Mouse (Mus musculus) A20 (cell line): ENCODE results near the gene Odc1.
"Not testable (repeated sequence)": the region's sequence is repeated elsewhere in the genome, so short reads cannot be mapped to it uniquely, and the experiment has no call there.

Source experiments
- DNase-seq: peaks from one replicate; pipeline ENCODE4 v3.0.0-alpha.2; 2011; ENCODE audit warnings: low read depth, low spot score

Gene Odc1

DNA sequence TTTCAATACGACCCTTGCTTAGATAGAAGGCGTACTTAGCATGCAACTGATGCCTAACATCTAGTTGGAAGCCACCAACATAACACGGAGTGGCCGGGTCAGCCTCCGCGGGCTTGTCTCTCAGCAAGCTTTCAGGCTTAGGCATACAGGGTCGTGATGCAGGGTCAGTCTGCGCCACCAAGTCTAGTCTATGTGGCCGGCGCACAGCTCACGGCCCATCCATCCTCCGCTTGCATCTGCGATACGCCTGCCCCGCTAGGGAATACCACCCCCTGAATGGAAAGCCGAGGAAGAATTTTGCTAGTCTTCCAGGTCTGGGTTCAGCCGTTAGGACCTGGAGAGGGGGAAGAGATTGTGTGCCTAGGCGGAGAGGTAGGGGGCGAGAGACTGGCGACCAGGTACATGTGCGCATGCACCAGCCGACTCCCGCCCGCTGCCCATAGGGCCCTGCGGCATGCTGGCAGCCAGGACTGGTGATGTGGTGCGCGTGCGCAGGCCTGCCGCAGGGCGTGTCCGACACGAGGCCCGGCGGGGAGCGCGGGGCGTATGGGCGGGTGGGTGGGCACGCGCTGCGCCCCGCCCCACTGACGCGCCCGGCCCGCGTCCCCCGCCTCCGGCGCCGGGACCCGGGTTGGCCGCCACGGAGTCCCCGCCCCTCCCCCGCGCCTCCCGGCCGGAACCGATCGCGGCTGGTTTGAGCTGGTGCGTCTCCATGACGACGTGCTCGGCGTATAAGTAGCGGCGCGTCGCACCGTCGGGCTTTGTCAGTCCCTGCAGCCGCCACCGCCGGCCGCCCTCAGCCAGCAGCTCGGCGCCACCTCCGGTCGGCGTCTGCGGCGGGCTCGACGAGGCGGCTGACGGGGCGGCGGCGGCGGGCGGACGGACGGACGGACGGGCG, at the start of gene Odc1:
Gene Odc1, plus strand, starts transcription at position 586 of the 898 bp plus-strand sequence.
- DNase-seq, result peak; percentile 96

- DNase-seq, result no peak
Observed at GRCm38 (mm10) chr12:17494809-17495208, 49.8 kb upstream of the Odc1 start.

- DNase-seq, result no peak
Observed at GRCm38 (mm10) chr12:17495858-17496451, 48.6 kb upstream of the Odc1 start.

GRCm38 (mm10) chr12:17505620-17506074, 38.9 kb upstream of the Odc1 start:
- peak; percentile 86 for DNase-seq

DNA sequence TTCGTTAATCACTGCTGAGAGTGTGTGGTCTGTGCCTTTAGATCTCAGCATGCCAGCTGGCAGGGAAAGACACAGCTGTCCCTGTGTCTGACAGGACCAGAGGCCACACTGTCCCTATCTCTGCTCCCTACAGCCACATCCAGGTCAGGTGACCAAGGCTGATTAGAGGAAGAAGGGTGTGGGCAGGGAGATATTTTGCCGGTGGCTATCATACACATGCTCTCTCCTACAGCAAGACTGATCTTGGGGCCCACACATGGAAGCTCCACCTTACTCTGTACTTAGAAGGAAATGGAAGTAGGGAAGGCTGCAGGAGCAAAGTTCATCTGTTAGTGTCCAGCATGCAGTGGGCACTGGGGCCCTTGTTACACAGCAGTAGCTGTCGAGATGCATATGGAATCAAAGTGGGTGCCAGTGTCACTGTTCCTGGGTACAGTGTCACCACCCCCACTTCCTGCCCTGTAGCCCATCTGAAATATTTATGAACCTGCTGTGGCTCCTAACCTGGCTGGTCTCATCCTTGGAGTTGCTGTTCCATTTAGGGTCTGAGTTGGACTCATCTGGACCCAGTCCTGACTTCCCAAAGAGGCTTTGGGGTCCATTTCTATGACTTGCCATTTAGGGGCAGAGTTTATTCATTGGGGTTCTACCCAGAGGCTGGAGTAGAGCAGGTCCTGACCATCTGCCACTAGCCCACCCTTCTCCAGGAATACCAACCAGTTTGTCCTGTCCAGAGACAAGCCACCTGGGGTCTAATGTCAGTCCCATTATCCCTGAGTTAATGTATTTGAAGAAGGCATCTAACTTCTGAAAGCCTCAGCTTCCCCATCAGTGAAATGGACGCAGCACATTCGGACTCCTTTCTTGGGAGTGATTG, 38.2 kb upstream of the Odc1 start:
- DNase-seq, result no peak

- DNase-seq, result peak; percentile 34
Observed at GRCm38 (mm10) chr12:17506994-17507542, 37.5 kb upstream of the Odc1 start.

DNA sequence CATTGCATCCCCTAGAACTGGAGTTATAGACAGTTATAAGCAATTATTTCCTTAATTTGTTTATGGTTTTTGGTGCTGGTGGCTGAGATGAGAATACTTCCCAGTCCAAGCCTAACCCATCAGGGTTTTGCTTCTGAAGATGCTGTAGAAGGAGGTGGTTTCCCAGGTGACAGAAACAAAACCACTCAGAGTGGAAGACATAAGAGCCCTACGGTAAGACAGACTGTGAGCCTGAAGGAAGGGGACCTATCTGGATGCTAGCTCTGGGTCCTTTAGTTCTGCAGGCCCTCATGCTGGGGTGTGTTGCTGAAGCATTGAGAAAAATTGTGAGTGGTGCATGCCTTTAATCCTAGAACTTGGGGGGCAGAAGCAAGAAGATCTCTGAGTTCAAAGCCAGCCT, 35.3 kb upstream of the Odc1 start:
- no peak for DNase-seq

- DNase-seq, result no peak
Observed at GRCm38 (mm10) chr12:17510158-17510557, 34.4 kb upstream of the Odc1 start.

GRCm38 (mm10) chr12:17511019-17511418, 33.6 kb upstream of the Odc1 start:
- DNase-seq, result no peak

GRCm38 (mm10) chr12:17529180-17529579, 15.4 kb upstream of the Odc1 start:
- no peak for DNase-seq

DNA sequence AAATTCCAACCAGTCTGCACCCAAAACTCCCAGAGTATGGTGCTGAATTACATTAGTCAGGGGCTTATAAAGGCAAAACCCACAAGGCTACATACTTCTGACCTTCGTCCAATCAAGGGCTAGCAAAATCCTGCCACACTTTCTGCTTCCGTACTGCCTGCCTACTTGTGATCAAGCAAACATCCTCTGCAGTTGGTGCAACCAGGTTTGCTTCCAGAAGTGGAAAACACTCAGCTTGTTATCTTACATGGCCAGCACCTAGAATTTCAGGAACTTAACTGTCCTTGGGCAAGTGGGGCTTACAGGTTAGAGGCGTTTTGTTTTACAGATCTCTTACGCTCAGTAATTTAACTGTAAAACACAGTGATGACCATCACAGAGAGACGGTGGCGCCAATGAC, 14.9 kb upstream of the Odc1 start:
- no peak for DNase-seq

GRCm38 (mm10) chr12:17530825-17531224, 13.8 kb upstream of the Odc1 start:
- DNase-seq, result peak; percentile 78

DNA sequence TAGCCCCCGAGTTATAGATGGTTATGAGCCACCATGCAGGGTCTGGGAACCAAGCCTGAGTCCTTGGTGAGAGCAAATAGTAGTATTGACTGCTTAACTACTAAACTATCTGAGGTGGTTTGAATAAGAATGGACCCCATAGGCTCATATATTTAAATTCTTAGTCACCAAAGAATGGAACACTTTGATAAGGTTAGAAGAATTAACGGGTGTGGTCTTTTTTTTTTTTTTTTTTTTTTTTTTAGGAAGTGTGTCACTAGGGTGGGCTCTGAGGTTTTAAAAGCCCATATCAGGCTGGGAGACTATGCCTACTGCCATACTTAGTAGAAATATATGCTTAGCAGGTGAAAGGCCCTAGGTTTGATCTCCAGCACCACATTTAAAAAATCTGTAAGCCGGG, 8.4 kb upstream of the Odc1 start:
- no peak for DNase-seq

- DNase-seq, result no peak
Observed at GRCm38 (mm10) chr12:17537147-17537546, 7.4 kb upstream of the Odc1 start.

- no peak for DNase-seq
Observed at GRCm38 (mm10) chr12:17538087-17538486, 6.5 kb upstream of the Odc1 start.

DNA sequence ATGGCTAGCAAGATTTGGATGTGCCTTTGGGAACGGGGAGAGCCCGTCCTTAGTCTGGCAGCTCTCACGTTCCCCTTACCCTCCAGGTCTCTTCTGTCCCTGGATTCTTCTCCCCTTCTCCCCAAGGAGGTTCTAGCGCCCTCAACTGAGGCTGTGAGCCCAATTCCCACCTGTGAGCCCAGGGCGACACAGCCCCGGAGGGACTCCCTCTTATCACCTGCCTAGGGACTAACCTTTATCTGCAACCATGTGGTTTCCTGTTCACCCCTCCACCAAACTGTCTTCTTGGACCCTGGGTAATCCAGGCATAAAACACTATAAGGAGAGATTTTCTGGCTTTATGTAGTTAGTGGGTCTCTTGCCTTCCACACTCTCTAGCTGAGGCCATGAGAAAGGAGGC, 5.6 kb upstream of the Odc1 start:
- DNase-seq, result no peak

- DNase-seq, result no peak
Observed at GRCm38 (mm10) chr12:17540040-17540552, 4.5 kb upstream of the Odc1 start.

DNA sequence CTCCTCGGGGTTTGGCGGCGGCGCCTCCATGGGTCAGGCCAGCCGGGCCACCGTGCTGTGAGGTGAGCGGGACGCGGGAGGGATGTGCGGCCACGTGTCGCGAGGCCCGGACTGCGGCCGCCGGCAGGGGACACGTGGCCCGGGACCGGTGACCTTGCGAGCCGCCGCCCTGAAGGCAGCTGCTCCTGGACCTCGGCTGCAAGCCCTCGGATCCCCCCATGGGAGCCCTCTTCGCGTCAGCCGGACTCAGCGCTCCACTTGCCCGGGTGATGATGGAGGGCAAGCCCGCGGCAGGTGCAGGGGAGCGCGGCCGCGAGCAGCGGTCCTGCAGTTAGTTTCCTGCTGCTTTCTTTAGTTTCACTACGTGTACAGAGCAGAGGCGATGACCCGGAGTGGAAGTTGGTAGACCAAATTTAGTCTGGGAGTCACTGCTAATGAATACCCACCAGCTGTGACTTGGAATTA, 545 bp downstream of the Odc1 start:
- peak; percentile 74 for DNase-seq

- peak; percentile 29 for DNase-seq
Observed at GRCm38 (mm10) chr12:17545884-17546283, 1.3 kb downstream of the Odc1 start.

GRCm38 (mm10) chr12:17547552-17547951, 3.0 kb downstream of the Odc1 start:
- DNase-seq, result not testable (repeated sequence)

DNA sequence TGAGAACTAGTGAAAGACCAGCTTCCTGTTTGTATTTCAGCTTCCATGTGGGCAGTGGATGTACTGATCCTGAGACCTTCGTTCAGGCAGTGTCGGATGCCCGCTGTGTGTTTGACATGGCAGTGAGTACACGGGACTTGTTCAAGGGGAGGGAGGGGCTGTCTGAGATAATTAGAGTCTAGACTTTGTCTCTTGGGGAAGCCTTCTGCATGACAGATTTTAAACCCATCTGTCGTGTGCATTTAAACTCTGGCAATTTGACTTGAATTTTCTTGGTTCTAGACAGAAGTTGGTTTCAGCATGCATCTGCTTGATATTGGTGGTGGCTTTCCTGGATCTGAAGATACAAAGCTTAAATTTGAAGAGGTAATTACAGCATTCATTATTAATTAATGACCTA, 3.9 kb downstream of the Odc1 start:
- no peak for DNase-seq
